Comparison of ENCODE assay signal across 8 mouse cellular contexts in genomic region chrX:36597707-36598389, GRCm38 (mm10). TPM values are rescaled to one million over a fixed set of nuclear protein-coding genes. Genes with fewer than 3 reads are reported as not detected.
DNase-seq lines count a peak whose midpoint lies in the region; ATAC-seq and TF ChIP-seq lines count a peak whose summit lies in the region.

Gene Pgrmc1 (plus strand): TSS chrX:36598206.

- H3K27ac ChIP-seq in embryonic facial prominence, embryonic 13.5 days: peak within 1 kb of the TSS; percentile 88
- H3K27ac ChIP-seq in kidney, adult 2 months (ENCODE audit: insufficient read depth, low read depth, low read length): peak within 1 kb of the TSS; percentile 87
- peak within 1 kb of the TSS; percentile 75 for H3K27ac ChIP-seq in limb, embryonic 11.5 days (replicated peaks; ENCODE audit: low read depth, low read length)
- peak within 1 kb of the TSS; percentile 90 for H3K27ac ChIP-seq in midbrain, embryonic 13.5 days
- peak within 1 kb of the TSS; percentile 70 for H3K27ac ChIP-seq in small intestine, adult 2 months (ENCODE audit: insufficient read depth, low read depth, low read length)

- no peaks in the 10 kb centered on the region for H3K36me3 ChIP-seq in embryonic facial prominence, embryonic 13.5 days
- no peaks in the 10 kb centered on the region for H3K36me3 ChIP-seq in kidney, adult 2 months (ENCODE audit: control insufficient read depth, insufficient read depth, low read length)
- H3K36me3 ChIP-seq in limb, embryonic 11.5 days (ENCODE audit: control insufficient read depth, insufficient read depth, low read length): no peaks in the 10 kb centered on the region
- H3K36me3 ChIP-seq in midbrain, embryonic 13.5 days: peaks cover 7% of the 10 kb centered on the region; the same call in 1 of the 2 replicates
- peaks cover 2% of the 10 kb centered on the region; the same call in 1 of the 2 replicates for H3K36me3 ChIP-seq in small intestine, adult 2 months (ENCODE audit: control insufficient read depth, insufficient read depth, low read length)

- no peak for TF ChIP-seq CTCF in kidney, adult 2 months (conservative IDR thresholded peaks at IDR 0.05; ENCODE audit: insufficient read depth, insufficient read length, low read depth, low read length)
- TF ChIP-seq CTCF in small intestine, adult 2 months (IDR thresholded peaks at IDR 0.05; ENCODE audit: extremely low read depth, insufficient read length, insufficient replicate concordance, low read depth, low read length): no peak

- H3K4me1 ChIP-seq in embryonic facial prominence, embryonic 13.5 days: peaks cover 10% of the 10 kb centered on the region
- no peaks in the 10 kb centered on the region; the same call in 1 of the 2 replicates for H3K4me1 ChIP-seq in kidney, adult 2 months (ENCODE audit: control insufficient read depth, insufficient read depth, low read length)
- no peaks in the 10 kb centered on the region for H3K4me1 ChIP-seq in limb, embryonic 11.5 days (ENCODE audit: control insufficient read depth, insufficient read depth, low read length)
- peaks cover 22% of the 10 kb centered on the region for H3K4me1 ChIP-seq in midbrain, embryonic 13.5 days (replicated peaks)
- H3K4me1 ChIP-seq in small intestine, adult 2 months (ENCODE audit: control insufficient read depth, insufficient read depth, insufficient read length, low read length): peaks cover 7% of the 10 kb centered on the region; the same call in 1 of the 2 replicates

- 24% methylated on average over 40 of the region's 45 CpGs for WGBS in embryonic facial prominence, embryonic 13.5 days
- 2% methylated on average over 37 of the region's 45 CpGs for WGBS in kidney, adult 2 months
- WGBS in limb, embryonic 11.5 days: 21% methylated on average over 34 of the region's 45 CpGs
- WGBS in midbrain, embryonic 13.5 days: 32% methylated on average over 44 of the region's 45 CpGs
- WGBS in small intestine, adult 2 months: 20% methylated on average over 34 of the region's 45 CpGs

- peak within 1 kb of the TSS; percentile 58 for H3K4me2 ChIP-seq in embryonic facial prominence, embryonic 13.5 days
- peak within 1 kb of the TSS; percentile 52 for H3K4me2 ChIP-seq in limb, embryonic 11.5 days (ENCODE audit: low read depth, severe bottlenecking)
- H3K4me2 ChIP-seq in midbrain, embryonic 13.5 days (replicated peaks): peak within 1 kb of the TSS; percentile 57

- no peaks in the 10 kb centered on the region for H3K9me3 ChIP-seq in embryonic facial prominence, embryonic 13.5 days
- no peaks in the 10 kb centered on the region for H3K9me3 ChIP-seq in limb, embryonic 11.5 days (ENCODE audit: control insufficient read depth, low read length)
- H3K9me3 ChIP-seq in midbrain, embryonic 13.5 days: no peaks in the 10 kb centered on the region

- H3K27me3 ChIP-seq in embryonic facial prominence, embryonic 13.5 days: no peaks in the 10 kb centered on the region
- H3K27me3 ChIP-seq in kidney, adult 2 months (replicated peaks; ENCODE audit: control insufficient read depth, insufficient read depth, low read length): no peaks in the 10 kb centered on the region
- no peaks in the 10 kb centered on the region for H3K27me3 ChIP-seq in limb, embryonic 11.5 days (ENCODE audit: control insufficient read depth, insufficient read depth, low read length)
- H3K27me3 ChIP-seq in midbrain, embryonic 13.5 days: no peaks in the 10 kb centered on the region
- H3K27me3 ChIP-seq in small intestine, adult 2 months (ENCODE audit: control insufficient read depth, insufficient read depth, low read length): no peaks in the 10 kb centered on the region

- peak within 1 kb of the TSS; percentile 83 for H3K9ac ChIP-seq in embryonic facial prominence, embryonic 13.5 days
- H3K9ac ChIP-seq in limb, embryonic 11.5 days (ENCODE audit: low read length): peak within 1 kb of the TSS; percentile 81
- H3K9ac ChIP-seq in midbrain, embryonic 13.5 days (replicated peaks): peak within 1 kb of the TSS; percentile 82

- peak; percentile 83 for ATAC-seq in embryonic facial prominence, embryonic 13.5 days (ENCODE audit: insufficient number of reproducible peaks, insufficient read depth, low FRiP score, low TSS enrichment, low read depth)
- peak; percentile 92 for ATAC-seq in limb, embryonic 11.5 days (ENCODE audit: insufficient number of reproducible peaks, low FRiP score, low TSS enrichment, low read depth)
- ATAC-seq in midbrain, embryonic 13.5 days: peak; percentile 94

- peak; percentile 78 for DNase-seq in 3T3-L1 (ENCODE audit: low read depth, low spot score)
- DNase-seq in adrenal gland, postnatal 4 days (ENCODE audit: low spot score in 2 of 2): peak; percentile 57 to 64
- peak; percentile 86 to 90 for DNase-seq in heart, adult 18-20 months
- peak; percentile 89 for DNase-seq in kidney, adult 2 months
- DNase-seq in limb, embryonic 11.5 days (ENCODE audit: low spot score): peak; percentile 85

- peak; percentile 91 for TF ChIP-seq POLR2A in kidney, adult 2 months (IDR thresholded peaks at IDR 0.05; ENCODE audit: low read depth, low read length)
- TF ChIP-seq POLR2A in small intestine, adult 2 months (IDR thresholded peaks at IDR 0.05; ENCODE audit: low read depth, low read length): peak; percentile 96

- peak within 1 kb of the TSS; percentile 65 for H3K4me3 ChIP-seq in embryonic facial prominence, embryonic 13.5 days
- H3K4me3 ChIP-seq in kidney, adult 2 months (ENCODE audit: insufficient read depth, low read depth, low read length): peak within 1 kb of the TSS; percentile 97
- peak within 1 kb of the TSS; percentile 65 for H3K4me3 ChIP-seq in limb, embryonic 11.5 days (ENCODE audit: low read depth, low read length)
- peak within 1 kb of the TSS; percentile 67 for H3K4me3 ChIP-seq in midbrain, embryonic 13.5 days (replicated peaks)
- H3K4me3 ChIP-seq in small intestine, adult 2 months (ENCODE audit: low read depth, low read length): peak within 1 kb of the TSS; percentile 100

RNA-seq across cellular contexts. Expression of gene Pgrmc1, which starts in this region (rescaled TPM):
- total RNA-seq in adrenal gland, postnatal 4 days (2021): 100 to 1,000 TPM; 335 to 360 TPM
- 368 and 407 TPM in 2 replicates for polyA plus RNA-seq in embryonic facial prominence, embryonic 13.5 days (2015; fragmentation: Nextera tagmentation; extraction: Ambion mirVana)
- 10 to 100 TPM; 20.8 to 28.4 TPM for total RNA-seq in heart, adult 18-20 months (2021)
- 127 and 166 TPM in 2 replicates for polyA plus RNA-seq in kidney, adult 2 months (2012; rRNA removed)
- 374 and 384 TPM in 2 replicates for polyA plus RNA-seq in limb, embryonic 11.5 days (2014; fragmentation: Nextera tagmentation; extraction: Ambion mirVana)
- polyA plus RNA-seq in midbrain, embryonic 13.5 days (2015; fragmentation: Nextera tagmentation; extraction: Ambion mirVana): 610 and 651 TPM in 2 replicates
- polyA plus RNA-seq in small intestine, adult 2 months (2012; rRNA removed): 133 and 192 TPM in 2 replicates

Comparison
In these comparisons a context has a peak if more than half of its experiments do, and no peak if none do; other contexts are left out.
1. Peak in every context shown above with its lines: DNase-seq, ATAC-seq, H3K4me3 ChIP-seq and H3K27ac ChIP-seq.
2. RNA of gene Pgrmc1 (total RNA-seq): 335 to 360 TPM in adrenal gland, postnatal 4 days; 20.8 to 28.4 TPM in heart, adult 18-20 months; every median in the first group is over 10 times any median in the second.